Comparison of ENCODE assay signal across 8 mouse cellular contexts in genomic region chr5:90366121-90367066, GRCm38 (mm10). TPM values are rescaled to one million over a fixed set of nuclear protein-coding genes. Genes with fewer than 3 reads are reported as not detected.
DNase-seq lines count a peak whose midpoint lies in the region; ATAC-seq and TF ChIP-seq lines count a peak whose summit lies in the region.

Gene Ankrd17 (minus strand): TSS chr5:90366577.

- H3K9ac ChIP-seq in embryonic facial prominence, embryonic 13.5 days: peak within 1 kb of the TSS; percentile 97
- peak within 1 kb of the TSS; percentile 99 for H3K9ac ChIP-seq in heart, adult 2 months (ENCODE audit: low read depth, low read length)
- peak within 1 kb of the TSS; percentile 96 for H3K9ac ChIP-seq in limb, embryonic 14.5 days (ENCODE audit: low read depth, low read length, severe bottlenecking)
- peak within 1 kb of the TSS; percentile 98 for H3K9ac ChIP-seq in midbrain, postnatal 0 days (replicated peaks; ENCODE audit: low read length, poor library complexity, severe bottlenecking)

- H3K9me3 ChIP-seq in embryonic facial prominence, embryonic 13.5 days: no peaks in the 10 kb centered on the region
- no peaks in the 10 kb centered on the region for H3K9me3 ChIP-seq in limb, embryonic 14.5 days (ENCODE audit: control insufficient read depth, low read length)
- H3K9me3 ChIP-seq in midbrain, postnatal 0 days (ENCODE audit: low read length): no peaks in the 10 kb centered on the region

- intact Hi-C loops in heart, adult 2 months (cut with DNase I): loop anchor here (1.0 to 2.0 kb wide), 2 partner anchors 28 to 142 kb away; partner anchors contain the start of gene Cox18

- peak; percentile 71 for TF ChIP-seq POLR2A in heart, adult 2 months (IDR thresholded peaks at IDR 0.05; ENCODE audit: insufficient read depth, low read depth, low read length)
- TF ChIP-seq POLR2A in limb, embryonic 14.5 days (IDR thresholded peaks at IDR 0.05; ENCODE audit: borderline replicate concordance, extremely low read depth, insufficient read depth, insufficient read length): peak; percentile 92

- peaks cover 4% of the 10 kb centered on the region for H3K79me2 ChIP-seq in heart, adult 2 months (replicated peaks; ENCODE audit: control insufficient read depth, insufficient read depth, low read length)

- H3K4me1 ChIP-seq in embryonic facial prominence, embryonic 13.5 days: peaks cover 22% of the 10 kb centered on the region
- H3K4me1 ChIP-seq in heart, adult 2 months (ENCODE audit: control insufficient read depth, insufficient read depth, low read length): peaks cover 7% of the 10 kb centered on the region
- H3K4me1 ChIP-seq in limb, embryonic 14.5 days (ENCODE audit: control insufficient read depth, insufficient read depth, low read length): peaks cover 16% of the 10 kb centered on the region
- H3K4me1 ChIP-seq in midbrain, postnatal 0 days (ENCODE audit: insufficient read depth, low read length): peaks cover 8% of the 10 kb centered on the region; the same call in 1 of the 2 replicates

- under 1% methylated on average over 66 of the region's 104 CpGs for WGBS in embryonic facial prominence, embryonic 13.5 days
- under 1% methylated on average over 72 of the region's 104 CpGs for WGBS in heart, adult 2 months
- 0% methylated on average over 35 of the region's 104 CpGs for WGBS in limb, embryonic 14.5 days
- WGBS in midbrain, postnatal 0 days: under 1% methylated on average over 41 of the region's 104 CpGs

- no peaks in the 10 kb centered on the region for H3K27me3 ChIP-seq in embryonic facial prominence, embryonic 13.5 days
- no peaks in the 10 kb centered on the region for H3K27me3 ChIP-seq in heart, adult 2 months (ENCODE audit: control insufficient read depth, insufficient read depth, low read length)
- no peaks in the 10 kb centered on the region for H3K27me3 ChIP-seq in limb, embryonic 14.5 days (ENCODE audit: control insufficient read depth, insufficient read depth, low read length)
- H3K27me3 ChIP-seq in midbrain, postnatal 0 days (ENCODE audit: insufficient read depth, low read length): no peaks in the 10 kb centered on the region

- H3K4me3 ChIP-seq in embryonic facial prominence, embryonic 13.5 days: peak within 1 kb of the TSS; percentile 93
- H3K4me3 ChIP-seq in heart, adult 2 months: peak within 1 kb of the TSS; percentile 94
- peak within 1 kb of the TSS; percentile 94 for H3K4me3 ChIP-seq in limb, embryonic 14.5 days (replicated peaks; ENCODE audit: low read length)
- peak within 1 kb of the TSS; percentile 79 for H3K4me3 ChIP-seq in midbrain, postnatal 0 days (ENCODE audit: low read depth, low read length)

- peak; percentile 96 for DNase-seq in 3134 (ENCODE audit: extremely low read depth, insufficient read length, low spot score)
- DNase-seq in adrenal gland, postnatal 36 days: peak; percentile 91 to 94
- peak; percentile 94 for DNase-seq in heart, adult 2 months
- peak; percentile 93 for DNase-seq in kidney, adult 9 months
- DNase-seq in limb, embryonic 14.5 days (ENCODE audit: low spot score): peak; percentile 89
- DNase-seq in midbrain, postnatal 0 days (ENCODE audit: low spot score): peak; percentile 95
- peak; percentile 72 to 85 for DNase-seq in spleen, postnatal 14 days (ENCODE audit: low spot score in 2 of 2)

- H3K36me3 ChIP-seq in embryonic facial prominence, embryonic 13.5 days: no peaks in the 10 kb centered on the region; the same call in 1 of the 2 replicates
- H3K36me3 ChIP-seq in heart, adult 2 months (ENCODE audit: control insufficient read depth, insufficient read depth, low read length): peaks cover 28% of the 10 kb centered on the region
- no peaks in the 10 kb centered on the region for H3K36me3 ChIP-seq in limb, embryonic 14.5 days (ENCODE audit: control insufficient read depth, insufficient read depth, low read length)
- no peaks in the 10 kb centered on the region for H3K36me3 ChIP-seq in midbrain, postnatal 0 days (ENCODE audit: insufficient read depth, low read length)

- ATAC-seq in embryonic facial prominence, embryonic 13.5 days (ENCODE audit: insufficient number of reproducible peaks, insufficient read depth, low FRiP score, low TSS enrichment, low read depth): peak; percentile 93
- ATAC-seq in limb, embryonic 14.5 days (ENCODE audit: low FRiP score, low read depth): peak; percentile 94
- ATAC-seq in midbrain, postnatal 0 days (ENCODE audit: low FRiP score): peak; percentile 96

- TF ChIP-seq EP300 in heart, adult 2 months (IDR thresholded peaks at IDR 0.05; ENCODE audit: insufficient read depth, low read depth, low read length): 0 out of 2 replicates have a peak, but pooled peaks have one; percentile 10

- H3K27ac ChIP-seq in embryonic facial prominence, embryonic 13.5 days: peak within 1 kb of the TSS; percentile 100
- H3K27ac ChIP-seq in heart, adult 2 months: peak within 1 kb of the TSS; percentile 98
- peak within 1 kb of the TSS; percentile 100 for H3K27ac ChIP-seq in limb, embryonic 14.5 days (replicated peaks; ENCODE audit: low read depth, low read length)
- peak within 1 kb of the TSS; percentile 99 for H3K27ac ChIP-seq in midbrain, postnatal 0 days (ENCODE audit: low read depth, low read length)

- peak within 1 kb of the TSS; percentile 70 for H3K4me2 ChIP-seq in embryonic facial prominence, embryonic 13.5 days
- peak within 1 kb of the TSS; percentile 64 for H3K4me2 ChIP-seq in limb, embryonic 14.5 days (replicated peaks; ENCODE audit: low read depth, low read length, severe bottlenecking)
- peak within 1 kb of the TSS; percentile 75 for H3K4me2 ChIP-seq in midbrain, postnatal 0 days (ENCODE audit: low read depth, low read length, poor library complexity, severe bottlenecking)

- TF ChIP-seq CTCF in heart, adult 2 months (IDR thresholded peaks at IDR 0.05): no peak
- TF ChIP-seq CTCF in midbrain, postnatal 0 days (IDR thresholded peaks at IDR 0.05): no peak

RNA-seq across cellular contexts. Expression of gene Ankrd17, which starts in this region (rescaled TPM):
- total RNA-seq in adrenal gland, postnatal 36 days (2021): 10 to 100 TPM; 88.8 to 91.5 TPM
- polyA plus RNA-seq in embryonic facial prominence, embryonic 13.5 days (2015; fragmentation: Nextera tagmentation; extraction: Ambion mirVana): 31.5 and 33.0 TPM in 2 replicates
- total RNA-seq in heart, adult 2 months (2021): 10 to 100 TPM; 64.5 to 70.4 TPM
- polyA plus RNA-seq in heart, adult 2 months (2012; rRNA removed): 21.8 and 45.5 TPM in 2 replicates
- 54.4 and 58.8 TPM in 2 replicates for polyA plus RNA-seq in limb, embryonic 14.5 days (2012; rRNA removed)
- polyA plus RNA-seq in limb, embryonic 14.5 days (2014; fragmentation: Nextera tagmentation; extraction: Ambion mirVana): 34.9 and 38.2 TPM in 2 replicates
- 61.1 and 75.3 TPM in 2 replicates for total RNA-seq in midbrain, postnatal 0 days (2014; rRNA removed)
- polyA plus RNA-seq in midbrain, postnatal 0 days (2015; fragmentation: Nextera tagmentation; extraction: Ambion mirVana): 20.6 and 23.6 TPM in 2 replicates

Comparison
In these comparisons a context has a peak if more than half of its experiments do, and no peak if none do; other contexts are left out.
1. Peak in every context shown above with its lines: DNase-seq, ATAC-seq, H3K4me3 ChIP-seq and H3K27ac ChIP-seq.